Mouse (Mus musculus) gastrocnemius, adult 8-10 months (tissue): ENCODE measurements around the gene Pla2g5. TPM values are rescaled to one million over a fixed set of nuclear protein-coding genes. Genes with fewer than 3 reads are reported as not detected.

Experiments used
- DNase-seq, 2 experiments: peaks; one replicate each; pipeline ENCODE4 v3.0.0; 2022; ENCODE audit warnings: low spot score in 2 of 2
- total RNA-seq, 4 experiments: library from RNA; stranded (reverse); gene quantifications; 2 replicates each; pipeline ENCODE4 v1.2.4; 2022

Gene Pla2g5
- total RNA-seq, 4 experiments from 2014 or later: 0.94 to 7.7 (median 3.9) TPM

- no peak for DNase-seq
These were observed 110.7 kb downstream of the Pla2g5 start for GRCm38 (mm10) chr4:138752603-138753002.

Other genes with a start within 250 kb of the Pla2g5 start
- not detected for gene Vwa5b1, start 227.6 kb downstream of the Pla2g5 start, total RNA-seq
- gene Pla2g2c, start 138.7 kb downstream of the Pla2g5 start, total RNA-seq: not detected
- under 1 TPM in 2 of 4 experiments, not detected in 2; 0.20 to 0.36 TPM for gene Ubxn10, start 126.3 kb downstream of the Pla2g5 start, total RNA-seq
- under 1 TPM in 1 of 4 experiments, not detected in 3; 0.12 TPM for gene Pla2g2f, start 105.9 kb downstream of the Pla2g5 start, total RNA-seq
- gene Pla2g2d, start 87.7 kb downstream of the Pla2g5 start, total RNA-seq: under 1 TPM in 3 of 4 experiments, not detected in 1; 0.29 to 0.47 (median 0.36) TPM
- not detected for gene Gm13030, start 10.5 kb upstream of the Pla2g5 start, total RNA-seq
- not detected for gene Pla2g2e, start 14.5 kb upstream of the Pla2g5 start, total RNA-seq
- 10 to 100 TPM; 16.6 to 22.7 (median 19.5) TPM for gene Otud3, start 50.5 kb upstream of the Pla2g5 start, total RNA-seq
- not detected for gene Rnf186, start 103.6 kb upstream of the Pla2g5 start, total RNA-seq
- gene Tmco4, start 109.4 kb upstream of the Pla2g5 start, total RNA-seq: 10 to 100 TPM; 10.2 to 16.9 (median 12.0) TPM
- gene Htr6, start 212.1 kb upstream of the Pla2g5 start, total RNA-seq: not detected
- gene Nbl1, start 229.5 kb upstream of the Pla2g5 start, total RNA-seq: 10 to 100 TPM; 11.6 to 26.3 (median 16.5) TPM